Mouse (Mus musculus): ENCODE measurements around the gene Hp.

GRCm38 (mm10) chr8:109615569-109615968 lies 36.6 kb upstream of the Hp start:
- TF ChIP-seq CTCF (IDR thresholded peaks at IDR 0.05; ENCODE audit: control insufficient read depth, insufficient read depth, low read length) (no peak), POLR2A (IDR thresholded peaks at IDR 0.05; ENCODE audit: borderline replicate concordance, control insufficient read depth, low read depth, low read length) (no peak)

Data from bone marrow, adult 2 months (tissue).